Mouse (Mus musculus) splenic B cell, adult 2 months (primary cell): ENCODE measurements around the gene Asap2.
A peak's percentile ranks its signal among the peaks of the same experiment; 100 is the strongest.

Experiments used
- DNase-seq: peaks from one replicate; pipeline ENCODE4 v3.0.0-alpha.2; 2011; ENCODE audit warnings: low read depth, low spot score
- H3K27me3 ChIP-seq: 2 replicates; pipeline ENCODE4 v1.6.1; 2012; ENCODE audit warnings: mild to moderate bottlenecking, low read length, moderate library complexity, mixed read lengths; ENCODE audit not compliant: control insufficient read depth, poor library complexity, insufficient read depth, severe bottlenecking
- H3K36me3 ChIP-seq: 2 replicates; pipeline ENCODE4 v1.6.1; 2012; ENCODE audit warnings: mild to moderate bottlenecking, low read length, moderate library complexity, mixed read lengths; ENCODE audit not compliant: control insufficient read depth, poor library complexity, insufficient read depth, severe bottlenecking

The Asap2 gene

DNA sequence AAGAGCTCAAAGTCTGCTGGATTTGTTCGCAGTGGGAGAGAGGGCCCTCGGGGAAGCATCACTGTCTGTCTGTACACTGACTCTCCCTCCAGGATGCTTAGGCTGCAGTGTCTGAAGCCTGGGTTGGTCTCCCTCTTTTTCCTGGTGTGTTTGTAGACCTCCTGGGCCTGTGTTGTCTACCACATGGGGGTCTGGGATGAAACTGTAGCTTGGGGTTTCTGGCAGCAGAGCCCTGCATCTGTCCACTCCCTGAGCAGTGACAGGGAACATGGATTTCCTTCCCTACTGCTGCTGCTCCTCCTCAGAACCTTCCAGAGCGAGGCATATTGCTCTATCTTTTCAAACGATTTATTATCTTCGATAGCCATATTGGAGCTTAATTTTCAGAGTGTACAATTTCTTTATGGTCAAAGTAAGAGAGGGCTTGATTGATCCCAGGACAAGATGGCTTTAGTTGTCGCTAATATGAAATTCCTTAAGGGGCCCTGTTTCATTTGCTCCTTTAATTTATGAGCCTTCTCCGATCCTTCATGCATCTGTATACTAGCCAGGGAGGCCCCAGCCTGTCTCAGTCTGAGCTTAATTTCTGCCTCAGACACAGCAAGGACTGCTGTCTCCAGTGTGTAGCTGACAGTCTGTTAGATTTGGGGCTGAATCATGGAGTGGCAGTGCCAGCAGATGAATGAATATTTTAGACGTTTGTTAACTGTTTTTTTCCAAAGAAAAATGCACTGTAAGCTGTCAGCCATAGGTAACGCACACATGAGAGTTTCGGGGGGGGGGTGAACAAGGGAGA lies 135.6 kb downstream of the Asap2 start:
- DNase-seq = no peak
- no peaks in the 10 kb centered on the region for H3K36me3 ChIP-seq
- H3K27me3 ChIP-seq = no peaks in the 10 kb centered on the region

DNA sequence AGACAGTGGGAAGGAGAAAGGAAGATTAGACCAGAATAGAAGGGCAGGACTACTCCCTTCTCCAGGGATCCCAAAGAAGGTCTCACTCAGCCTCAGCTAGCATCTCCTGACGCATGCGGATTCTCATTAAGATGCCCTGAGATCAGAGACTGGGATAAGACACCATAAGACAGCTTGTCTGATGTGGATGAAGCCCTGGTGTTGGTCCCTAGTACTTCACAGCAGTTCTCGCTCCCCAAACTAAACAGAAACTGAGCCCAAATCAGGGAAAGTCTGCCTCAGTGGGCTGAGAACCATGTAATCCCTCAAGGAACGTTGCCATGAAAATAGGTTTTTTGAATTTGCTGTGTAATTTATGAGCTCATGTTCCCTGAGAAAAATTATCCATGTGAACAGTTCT lies 136.3 kb downstream of the Asap2 start:
- Histone ChIP-seq H3K27me3 (no peaks in the 10 kb centered on the region), H3K36me3 (no peaks in the 10 kb centered on the region)
- no peak for DNase-seq

- H3K36me3 ChIP-seq = no peaks in the 10 kb centered on the region
- DNase-seq = peak; percentile 38
- H3K27me3 ChIP-seq = no peaks in the 10 kb centered on the region
Measured at GRCm38 (mm10) chr12:21128930-21129869, 138.9 kb downstream of the Asap2 start.

- H3K27me3 ChIP-seq = no peaks in the 10 kb centered on the region
- no peaks in the 10 kb centered on the region for H3K36me3 ChIP-seq
- DNase-seq = no peak
Measured at GRCm38 (mm10) chr12:21130274-21130823, 140.1 kb downstream of the Asap2 start.

GRCm38 (mm10) chr12:21132537-21132936 lies 142.3 kb downstream of the Asap2 start:
- DNase-seq = no peak
- no peaks in the 10 kb centered on the region for H3K36me3 ChIP-seq
- H3K27me3 ChIP-seq = no peaks in the 10 kb centered on the region

DNA sequence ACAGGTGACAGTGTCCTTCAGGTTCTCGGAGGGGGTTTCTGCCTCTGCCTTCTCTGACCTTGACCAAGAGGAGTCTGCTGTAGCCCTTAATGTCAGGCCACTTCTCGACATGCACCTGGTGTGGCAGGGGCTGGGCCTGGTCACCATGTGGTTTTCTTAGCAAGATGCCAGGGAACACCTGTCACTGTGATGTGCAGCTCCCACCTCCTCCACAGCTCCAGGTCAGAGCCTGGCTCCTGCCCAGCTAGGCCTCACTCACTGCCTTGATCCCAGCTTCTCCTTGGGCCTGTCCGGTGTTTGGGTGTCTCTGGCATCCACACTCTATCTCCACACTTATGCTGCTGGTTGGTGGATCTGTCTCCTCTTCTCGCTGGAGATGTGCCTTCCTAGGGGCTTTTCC lies 142.8 kb downstream of the Asap2 start:
- Histone ChIP-seq H3K27me3 (no peaks in the 10 kb centered on the region), H3K36me3 (no peaks in the 10 kb centered on the region)
- no peak for DNase-seq

- Histone ChIP-seq H3K36me3 (no peaks in the 10 kb centered on the region), H3K27me3 (no peaks in the 10 kb centered on the region)
- DNase-seq = peak; percentile 17
Measured at GRCm38 (mm10) chr12:21133972-21134859, 144.0 kb downstream of the Asap2 start.

DNA sequence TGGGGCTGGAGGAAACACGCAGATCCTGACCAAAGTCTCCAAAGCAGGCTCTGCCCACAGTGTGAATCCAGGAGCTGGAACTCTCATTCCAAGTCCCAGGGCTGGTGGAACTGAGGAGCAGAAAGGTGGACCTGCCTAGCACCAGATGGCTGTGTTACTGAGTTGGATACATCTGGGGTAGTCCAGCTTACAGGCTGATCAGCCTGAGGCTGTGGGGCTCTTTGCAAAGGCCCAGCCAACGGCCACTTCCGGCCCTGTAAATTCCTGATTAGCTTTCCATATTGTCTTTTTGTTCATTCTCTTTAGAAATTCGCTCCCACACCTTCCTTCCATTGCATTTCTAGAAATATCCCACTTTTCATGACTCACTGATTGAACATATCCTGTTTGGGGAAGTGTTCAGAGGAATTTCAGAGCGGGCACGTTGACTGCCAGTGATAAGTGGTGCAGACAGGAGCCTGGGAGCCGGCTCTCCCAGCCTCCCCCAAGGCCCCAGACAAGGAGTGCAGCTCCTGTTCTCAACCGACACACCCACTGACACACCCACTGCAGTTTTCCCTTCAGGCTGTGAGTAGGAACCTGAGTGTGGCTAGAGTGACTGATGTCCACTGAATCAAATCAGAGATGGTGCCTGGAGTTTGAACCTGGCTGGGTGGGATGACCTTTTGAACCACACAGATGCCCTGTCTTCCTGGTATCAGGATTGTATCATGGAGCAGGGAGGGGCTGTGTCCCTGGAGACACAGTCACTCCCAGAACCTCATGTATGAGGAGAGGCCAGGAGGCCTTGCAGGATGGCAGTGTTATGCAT lies 145.6 kb downstream of the Asap2 start:
- H3K27me3 ChIP-seq = no peaks in the 10 kb centered on the region
- no peak for DNase-seq
- H3K36me3 ChIP-seq = no peaks in the 10 kb centered on the region

- Histone ChIP-seq H3K27me3 (no peaks in the 10 kb centered on the region), H3K36me3 (no peaks in the 10 kb centered on the region)
- no peak for DNase-seq
Measured at GRCm38 (mm10) chr12:21136462-21136751, 146.1 kb downstream of the Asap2 start.

GRCm38 (mm10) chr12:21139560-21139959 lies 149.3 kb downstream of the Asap2 start:
- Histone ChIP-seq H3K36me3 (no peaks in the 10 kb centered on the region), H3K27me3 (no peaks in the 10 kb centered on the region)
- DNase-seq = no peak

DNA sequence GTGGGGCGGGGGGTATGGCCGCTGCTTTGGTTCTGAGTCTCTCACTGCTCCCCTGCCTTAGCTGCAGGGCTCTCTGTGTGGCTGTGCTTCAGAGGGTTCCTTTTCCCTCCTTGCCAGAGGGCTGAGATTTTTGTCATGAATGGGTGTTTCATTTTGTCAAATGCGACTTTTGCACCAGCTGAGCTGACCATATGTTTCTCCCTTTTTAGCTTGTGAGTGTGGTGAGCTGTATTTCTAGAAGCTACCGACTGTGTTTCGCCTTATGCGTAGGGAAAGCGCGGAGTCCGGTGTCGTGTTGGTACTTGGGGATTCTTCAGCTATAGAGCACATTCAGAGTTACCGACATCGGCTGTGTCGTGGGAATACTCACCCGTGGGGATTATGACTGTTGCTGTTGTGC lies 149.9 kb downstream of the Asap2 start:
- H3K36me3 ChIP-seq = no peaks in the 10 kb centered on the region
- DNase-seq = no peak
- no peaks in the 10 kb centered on the region for H3K27me3 ChIP-seq

- Histone ChIP-seq H3K27me3 (no peaks in the 10 kb centered on the region), H3K36me3 (no peaks in the 10 kb centered on the region)
Measured at GRCm38 (mm10) chr12:21140741-21141308, 150.6 kb downstream of the Asap2 start.

GRCm38 (mm10) chr12:21141691-21142300 lies 151.5 kb downstream of the Asap2 start:
- H3K27me3 ChIP-seq = no peaks in the 10 kb centered on the region
- H3K36me3 ChIP-seq = no peaks in the 10 kb centered on the region
- no peak for DNase-seq

More at GRCm38 (mm10) chr12:21140741-21141308, 150.6 kb downstream of the Asap2 start:
- no peak for DNase-seq
